Mouse (Mus musculus): ENCODE results near the gene Man2b1.

DNA sequence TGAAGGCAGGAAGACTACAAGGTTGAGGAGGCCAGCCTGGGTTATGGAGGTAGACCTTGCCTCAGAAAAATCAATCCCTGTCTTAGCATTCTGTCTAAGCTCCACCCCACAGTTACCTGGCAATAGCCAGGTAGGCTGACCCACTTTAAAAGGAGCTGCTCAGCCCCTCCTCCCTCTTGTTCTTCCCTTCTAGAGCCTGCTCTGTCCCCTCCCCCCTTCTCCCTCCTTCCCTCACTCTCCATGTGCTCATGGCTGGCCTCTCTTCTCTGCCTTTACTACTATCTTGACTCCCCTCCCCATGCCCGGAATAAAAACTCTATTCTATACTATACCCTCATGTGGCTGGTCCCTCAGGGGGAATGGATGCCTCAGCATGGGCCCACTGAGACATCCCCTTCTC is 49.2 kb upstream of the Man2b1 start:
- TF ChIP-seq CTCF (conservative IDR thresholded peaks at IDR 0.05; ENCODE audit: insufficient read depth, insufficient read length, low read depth, low read length) (no peak), POLR2A (IDR thresholded peaks at IDR 0.05; ENCODE audit: low read depth, low read length) (no peak)
